Mouse (Mus musculus) cerebral cortex, adult 2 months (tissue): ENCODE results near the gene Atp8a1.

Source experiments
- WGBS: fragments of 180-500 bp; shearing (Covaris S2); methylation state at CpG from one replicate; pipeline ENCODE4 v1.1.7; 2018; 5-methylcytosine and 5-hydroxymethylcytosine counted together

The Atp8a1 gene

GRCm38 (mm10) chr5:67768708-67769107 is 78.5 kb downstream of the Atp8a1 start:
- 74% methylated on average over 8 of the region's 8 CpGs for WGBS

- WGBS = 97% methylated on average over 3 of the region's 3 CpGs
Measured at GRCm38 (mm10) chr5:67764798-67765197, 82.4 kb downstream of the Atp8a1 start.

GRCm38 (mm10) chr5:67758126-67758525 is 89.1 kb downstream of the Atp8a1 start:
- 68% methylated on average over 6 of the region's 6 CpGs for WGBS

- WGBS = 15% methylated on average over 6 of the region's 6 CpGs
Measured at GRCm38 (mm10) chr5:67756138-67756537, 91.1 kb downstream of the Atp8a1 start.

- 70% methylated on average over 2 of the region's 2 CpGs for WGBS
Measured at GRCm38 (mm10) chr5:67753057-67753456, 94.2 kb downstream of the Atp8a1 start.

- 50% methylated on average over 10 of the region's 10 CpGs for WGBS
Measured at GRCm38 (mm10) chr5:67752629-67753028, 94.6 kb downstream of the Atp8a1 start.

- 32% methylated on average over 3 of the region's 3 CpGs for WGBS
Measured at GRCm38 (mm10) chr5:67752007-67752406, 95.2 kb downstream of the Atp8a1 start.

- 79% methylated on average over 3 of the region's 3 CpGs for WGBS
Measured at GRCm38 (mm10) chr5:67739261-67739660, 108.0 kb downstream of the Atp8a1 start.

- WGBS = 72% methylated on average over 10 of the region's 10 CpGs
Measured at GRCm38 (mm10) chr5:67738133-67738532, 109.1 kb downstream of the Atp8a1 start.

GRCm38 (mm10) chr5:67735771-67736170 is 111.5 kb downstream of the Atp8a1 start:
- 82% methylated on average over 1 of the region's 1 CpGs for WGBS

- 79% methylated on average over 9 of the region's 9 CpGs for WGBS
Measured at GRCm38 (mm10) chr5:67733551-67734258, 113.5 kb downstream of the Atp8a1 start.

GRCm38 (mm10) chr5:67733150-67733549 is 114.1 kb downstream of the Atp8a1 start:
- 85% methylated on average over 6 of the region's 6 CpGs for WGBS

- 13% methylated on average over 2 of the region's 2 CpGs for WGBS
Measured at GRCm38 (mm10) chr5:67727755-67728154, 119.5 kb downstream of the Atp8a1 start.

GRCm38 (mm10) chr5:67726810-67727209 is 120.4 kb downstream of the Atp8a1 start:
- WGBS = 63% methylated on average over 13 of the region's 13 CpGs

GRCm38 (mm10) chr5:67701641-67702040 is 145.6 kb downstream of the Atp8a1 start:
- 56% methylated on average over 7 of the region's 7 CpGs for WGBS

GRCm38 (mm10) chr5:67699418-67699817 is 147.8 kb downstream of the Atp8a1 start:
- 54% methylated on average over 1 of the region's 1 CpGs for WGBS

- WGBS = 39% methylated on average over 3 of the region's 3 CpGs
Measured at GRCm38 (mm10) chr5:67698176-67698575, 149.1 kb downstream of the Atp8a1 start.

GRCm38 (mm10) chr5:67696741-67697596 is 150.3 kb downstream of the Atp8a1 start:
- WGBS = 26% methylated on average over 12 of the region's 12 CpGs

- 48% methylated on average over 14 of the region's 14 CpGs for WGBS
Measured at GRCm38 (mm10) chr5:67695055-67695710, 152.1 kb downstream of the Atp8a1 start.

- WGBS = 73% methylated on average over 9 of the region's 9 CpGs
Measured at GRCm38 (mm10) chr5:67690336-67690735, 156.9 kb downstream of the Atp8a1 start.

GRCm38 (mm10) chr5:67688001-67688400 is 159.2 kb downstream of the Atp8a1 start:
- WGBS = 52% methylated on average over 8 of the region's 8 CpGs

GRCm38 (mm10) chr5:67685906-67686305 is 161.3 kb downstream of the Atp8a1 start:
- 88% methylated on average over 7 of the region's 7 CpGs for WGBS
